Mouse (Mus musculus) layer of hippocampus, postnatal 25 days (tissue): ENCODE data around the gene Hacd4. TPM values are rescaled to one million over a fixed set of nuclear protein-coding genes. Genes with fewer than 3 reads are reported as not detected.
A peak's percentile ranks its signal among the peaks of the same experiment; 100 is the strongest.
"Not testable (repeated sequence)": the region's sequence is repeated elsewhere in the genome, so short reads cannot be mapped to it uniquely, and the experiment has no call there.

Experiments used
- DNase-seq, 2 experiments: peaks; one replicate each; pipeline ENCODE4 v3.0.0; 2022; ENCODE audit warnings: mixed read lengths in 2 of 2, low spot score in 1 of 2; ENCODE audit errors: extremely low spot score in 1 of 2
- total RNA-seq, 2 experiments: library from RNA; stranded (reverse); gene quantifications; 2 replicates each; pipeline ENCODE4 v1.2.3; 2021

The Hacd4 gene
- total RNA-seq, 2 experiments from 2014 or later = 1.4 to 1.5 TPM

- no peak for DNase-seq
These were observed 2.0 kb downstream of the Hacd4 start for GRCm38 (mm10) chr4:88436593-88437165.

- no peak for DNase-seq
These were observed 6.2 kb downstream of the Hacd4 start for GRCm38 (mm10) chr4:88432412-88433024.

GRCm38 (mm10) chr4:88427630-88428239 is 11.0 kb downstream of the Hacd4 start:
- no peak for DNase-seq

- DNase-seq = no peak
These were observed 14.2 kb downstream of the Hacd4 start for GRCm38 (mm10) chr4:88424563-88424962.

- no peak for DNase-seq
These were observed 19.4 kb downstream of the Hacd4 start for GRCm38 (mm10) chr4:88419378-88419777.

- DNase-seq = no peak
These were observed 23.7 kb downstream of the Hacd4 start for GRCm38 (mm10) chr4:88415017-88415416.

GRCm38 (mm10) chr4:88412331-88412730 is 26.4 kb downstream of the Hacd4 start:
- DNase-seq = no peak

- DNase-seq = no peak
These were observed 29.4 kb downstream of the Hacd4 start for GRCm38 (mm10) chr4:88409279-88409678.

- peak in 1 of 2 experiments; percentile 23 for DNase-seq
These were observed 31.6 kb downstream of the Hacd4 start for GRCm38 (mm10) chr4:88406887-88407696.

GRCm38 (mm10) chr4:88402884-88403283 is 35.8 kb downstream of the Hacd4 start:
- DNase-seq = no peak

GRCm38 (mm10) chr4:88400992-88401313 is 37.8 kb downstream of the Hacd4 start:
- DNase-seq = no peak

- no peak for DNase-seq
These were observed 38.3 kb downstream of the Hacd4 start for GRCm38 (mm10) chr4:88400302-88400991.

GRCm38 (mm10) chr4:88396995-88397521 is 41.7 kb downstream of the Hacd4 start:
- DNase-seq = no peak

GRCm38 (mm10) chr4:88395717-88396116 is 43.0 kb downstream of the Hacd4 start:
- DNase-seq = no peak

- not testable (repeated sequence) for DNase-seq
These were observed 48.1 kb downstream of the Hacd4 start for GRCm38 (mm10) chr4:88390596-88390995.

- DNase-seq = no peak
These were observed 48.7 kb downstream of the Hacd4 start for GRCm38 (mm10) chr4:88390036-88390435.

- no peak for DNase-seq
These were observed 66.2 kb downstream of the Hacd4 start for GRCm38 (mm10) chr4:88372293-88373224.

GRCm38 (mm10) chr4:88370819-88371218 is 67.9 kb downstream of the Hacd4 start:
- no peak for DNase-seq

GRCm38 (mm10) chr4:88369951-88370350 is 68.8 kb downstream of the Hacd4 start:
- no peak for DNase-seq
